Comparison of ENCODE assay signal across 33 mouse cellular contexts in genomic region chr4:59997894-59998293, GRCm38 (mm10). TPM values are rescaled to one million over a fixed set of nuclear protein-coding genes. Genes with fewer than 3 reads are reported as not detected.
"Had no signal": no experiment of that assay in that cellular context is flagged by ENCODE, and none has a peak within 500 bp of the region (broad histone marks: within the 10 kb centered on the region; RNA-seq: fewer than 3 reads in every experiment).

No protein-coding gene starts in this region.

RNA-seq across cellular contexts. Expression of gene Mup6, which starts 33.8 kb away (rescaled TPM):
- total RNA-seq: common myeloid progenitor, adult 5-6 weeks; forebrain, postnatal 0 days; gastrocnemius, adult 18-20 months; gastrocnemius, adult 2 months; gastrocnemius, adult 8-10 months; gastrocnemius, postnatal 10 days; gastrocnemius, postnatal 14 days; gastrocnemius, postnatal 25 days; gastrocnemius, postnatal 36 days; gastrocnemius, postnatal 4 days; granulocyte monocyte progenitor cell, adult 5-6 weeks; heart, adult 18-20 months; heart, adult 2 months; heart, adult 8-10 months had no signal
- polyA plus RNA-seq: cortical plate, adult 2 months; embryonic facial prominence, embryonic 10.5 days; embryonic facial prominence, embryonic 11.5 days; embryonic facial prominence, embryonic 12.5 days; embryonic facial prominence, embryonic 13.5 days; embryonic facial prominence, embryonic 14.5 days; embryonic facial prominence, embryonic 15.5 days; erythroblast, embryonic 14.5 days; forebrain, embryonic 10.5 days; forebrain, embryonic 11.5 days; forebrain, embryonic 12.5 days; forebrain, embryonic 13.5 days; forebrain, embryonic 14.5 days; forebrain, embryonic 15.5 days; forebrain, embryonic 16.5 days; forebrain, postnatal 0 days; frontal cortex, adult 2 months; heart, adult 2 months; heart, embryonic 10.5 days; heart, embryonic 11.5 days; heart, embryonic 12.5 days had no signal

RNA-seq across cellular contexts. Expression of gene Mup4, which starts 37.4 kb away (rescaled TPM):
- total RNA-seq: common myeloid progenitor, adult 5-6 weeks; forebrain, postnatal 0 days; gastrocnemius, adult 18-20 months; gastrocnemius, adult 2 months; gastrocnemius, adult 8-10 months; gastrocnemius, postnatal 10 days; gastrocnemius, postnatal 14 days; gastrocnemius, postnatal 25 days; gastrocnemius, postnatal 36 days; gastrocnemius, postnatal 4 days; granulocyte monocyte progenitor cell, adult 5-6 weeks; heart, adult 18-20 months; heart, adult 2 months; heart, adult 8-10 months had no signal
- polyA plus RNA-seq: cortical plate, adult 2 months; embryonic facial prominence, embryonic 10.5 days; embryonic facial prominence, embryonic 11.5 days; embryonic facial prominence, embryonic 12.5 days; embryonic facial prominence, embryonic 13.5 days; embryonic facial prominence, embryonic 14.5 days; embryonic facial prominence, embryonic 15.5 days; erythroblast, embryonic 14.5 days; forebrain, embryonic 10.5 days; forebrain, embryonic 11.5 days; forebrain, embryonic 12.5 days; forebrain, embryonic 13.5 days; forebrain, embryonic 14.5 days; forebrain, embryonic 15.5 days; forebrain, embryonic 16.5 days; forebrain, postnatal 0 days; frontal cortex, adult 2 months; heart, adult 2 months; heart, embryonic 10.5 days; heart, embryonic 11.5 days; heart, embryonic 12.5 days had no signal
